Mouse (Mus musculus) skeletal muscle tissue, adult 2 months (tissue): ENCODE data around the gene Plekhj1.
A peak's percentile ranks its signal among the peaks of the same experiment; 100 is the strongest.
"Not testable (repeated sequence)": the region's sequence is repeated elsewhere in the genome, so short reads cannot be mapped to it uniquely, and the experiment has no call there.

Source experiments
- DNase-seq: peaks from one replicate; pipeline ENCODE4 v3.0.0-alpha.2; 2012; ENCODE audit warnings: low read depth, low spot score

Gene Plekhj1

GRCm38 (mm10) chr10:80798150-80799006 lies at the start of gene Plekhj1, which contains the start of gene Sf3a2:
Plekhj1 (minus strand) TSS chr10:80798626.
Sf3a2 (plus strand) TSS chr10:80798198.
- DNase-seq, result peak; percentile 98

GRCm38 (mm10) chr10:80845732-80846131 lies 47.3 kb upstream of the Plekhj1 start:
- no peak for DNase-seq

- no peak for DNase-seq
Observed at GRCm38 (mm10) chr10:80845055-80845693, 46.7 kb upstream of the Plekhj1 start.

GRCm38 (mm10) chr10:80843931-80844547 lies 45.6 kb upstream of the Plekhj1 start, which contains the start of gene Lingo3:
Lingo3 (minus strand) TSS chr10:80844039.
- DNase-seq, result no peak

GRCm38 (mm10) chr10:80843087-80843930 lies 44.9 kb upstream of the Plekhj1 start:
- DNase-seq, result no peak

GRCm38 (mm10) chr10:80842334-80842733 lies 43.9 kb upstream of the Plekhj1 start:
- DNase-seq, result no peak

GRCm38 (mm10) chr10:80841685-80842084 lies 43.3 kb upstream of the Plekhj1 start:
- DNase-seq, result no peak

GRCm38 (mm10) chr10:80839848-80840247 lies 41.4 kb upstream of the Plekhj1 start:
- no peak for DNase-seq

GRCm38 (mm10) chr10:80838346-80838912 lies 40.0 kb upstream of the Plekhj1 start:
- DNase-seq, result no peak

- peak; percentile 81 for DNase-seq
Observed at GRCm38 (mm10) chr10:80837827-80838226, 39.4 kb upstream of the Plekhj1 start.

GRCm38 (mm10) chr10:80836949-80837379 lies 38.5 kb upstream of the Plekhj1 start:
- no peak for DNase-seq

- no peak for DNase-seq
Observed at GRCm38 (mm10) chr10:80835617-80836016, 37.2 kb upstream of the Plekhj1 start.

GRCm38 (mm10) chr10:80832818-80833217 lies 34.4 kb upstream of the Plekhj1 start:
- DNase-seq, result no peak

GRCm38 (mm10) chr10:80831136-80831535 lies 32.7 kb upstream of the Plekhj1 start:
- no peak for DNase-seq

GRCm38 (mm10) chr10:80829359-80830278 lies 31.2 kb upstream of the Plekhj1 start:
- DNase-seq, result no peak

- DNase-seq, result not testable (repeated sequence)
Observed at GRCm38 (mm10) chr10:80828587-80828986, 30.2 kb upstream of the Plekhj1 start.

- DNase-seq, result no peak
Observed at GRCm38 (mm10) chr10:80827870-80828420, 29.5 kb upstream of the Plekhj1 start.

GRCm38 (mm10) chr10:80827063-80827869 lies 28.8 kb upstream of the Plekhj1 start:
- no peak for DNase-seq
